Mouse (Mus musculus) limb, embryonic 11.5 days (tissue): ENCODE results near the gene Sox2. TPM values are rescaled to one million over a fixed set of nuclear protein-coding genes. Genes with fewer than 3 reads are reported as not detected.

Experiments
- ATAC-seq: fragments of 200-750 bp; cut with Nextera tagmentation; 2 replicates; pipeline ENCODE4 v1.8.0; 2017; ENCODE audit warnings: low read depth; ENCODE audit not compliant: insufficient number of reproducible peaks, low FRiP score, low TSS enrichment
- DNase-seq: peaks from one replicate; pipeline ENCODE4 v3.0.0-alpha.2; 2015; ENCODE audit warnings: low spot score
- H3K27ac ChIP-seq: fragments of 300-500 bp; sonication (generic); replicated peaks from 2 replicates; pipeline ENCODE4 v1.5.1; 2014; ENCODE audit warnings: low read depth, mild to moderate bottlenecking, low read length
- H3K27me3 ChIP-seq: fragments of 300-500 bp; sonication (generic); 2 replicates; pipeline ENCODE4 v1.6.1; 2014; ENCODE audit warnings: mild to moderate bottlenecking, low read length, mixed read lengths; ENCODE audit not compliant: control insufficient read depth, insufficient read depth
- H3K36me3 ChIP-seq: fragments of 300-500 bp; sonication (generic); 2 replicates; pipeline ENCODE4 v1.6.1; 2014; ENCODE audit warnings: mild to moderate bottlenecking, low read length, moderate library complexity, mixed read lengths; ENCODE audit not compliant: control insufficient read depth, insufficient read depth
- H3K4me1 ChIP-seq: fragments of 300-500 bp; sonication (generic); 2 replicates; pipeline ENCODE4 v1.6.1; 2014; ENCODE audit warnings: low read length, mixed read lengths; ENCODE audit not compliant: control insufficient read depth, insufficient read depth
- H3K4me2 ChIP-seq: fragments of 300-500 bp; sonication (generic); 2 replicates; pipeline ENCODE4 v1.6.1; 2014; ENCODE audit warnings: low read depth, mild to moderate bottlenecking, moderate library complexity; ENCODE audit not compliant: severe bottlenecking
- H3K4me3 ChIP-seq: fragments of 300-500 bp; sonication (generic); 2 replicates; pipeline ENCODE4 v1.5.1; 2014; ENCODE audit warnings: low read depth, low read length
- H3K9ac ChIP-seq: fragments of 300-500 bp; sonication (generic); 2 replicates; pipeline ENCODE4 v1.6.1; 2014; ENCODE audit warnings: mild to moderate bottlenecking, low read length
- H3K9me3 ChIP-seq: fragments of 300-500 bp; sonication (generic); 2 replicates; pipeline ENCODE4 v1.6.1; 2016; ENCODE audit warnings: low read length; ENCODE audit not compliant: control insufficient read depth
- WGBS: fragments of 180-500 bp; shearing (Covaris S2); extraction: QIAGEN DNeasy Blood & Tissue Kit; methylation state at CpG from one replicate; pipeline ENCODE4 v1.1.7; 2014; 5-methylcytosine and 5-hydroxymethylcytosine counted together
- microRNA counts: library from miRNA; unstranded; fragments of <30 nt; microRNA quantifications from one replicate; lab custom pipeline; 2016
- microRNA-seq: library from miRNA; unstranded; fragments of <30 nt; microRNA quantifications from one replicate; pipeline ENCODE4, GENCODE M21; 2016
- polyA plus RNA-seq: library from polyadenylated mRNA; unstranded; fragments of >200 nt; fragmentation: Nextera tagmentation; extraction: Ambion mirVana; gene quantifications from 2 replicates; pipeline ENCODE4 v1.2.1, GENCODE M21; 2014

Sox2 gene
- polyA plus RNA-seq, 1 experiment from 2014 or later = 0.13 TPM

DNA sequence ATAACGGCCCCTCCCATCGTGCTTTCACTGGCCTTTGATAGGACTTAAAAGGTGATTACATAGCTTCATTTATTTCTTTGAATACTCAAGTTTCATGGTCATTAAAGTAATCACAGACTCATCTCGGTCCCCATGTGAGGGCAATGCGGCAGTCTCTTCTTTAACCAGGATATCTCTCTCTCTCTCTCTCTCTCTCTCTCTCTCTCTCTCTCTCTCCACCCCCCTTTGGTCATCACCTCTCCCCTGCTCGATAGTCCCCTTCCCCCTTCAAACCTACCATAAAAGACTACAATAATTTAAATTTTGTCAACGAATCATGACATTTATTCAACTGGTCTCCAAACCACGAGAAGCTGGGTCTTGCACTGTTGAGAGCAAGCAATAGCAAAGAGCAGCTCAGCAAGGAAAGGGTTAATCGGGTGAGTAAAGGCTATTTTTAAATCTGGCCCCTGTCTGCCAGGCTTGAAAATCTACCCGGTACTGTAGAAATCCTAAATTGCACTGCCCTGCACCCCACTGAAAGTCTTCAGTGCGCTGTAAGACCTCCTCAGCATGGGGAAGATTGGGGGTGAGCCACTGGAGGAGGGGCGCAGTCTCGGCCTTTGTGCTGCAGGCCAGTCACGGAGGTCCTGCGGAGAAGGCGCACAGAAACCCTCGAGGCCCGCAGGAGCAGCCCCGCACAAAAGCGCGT lies 41.6 kb downstream of the Sox2 start:
- H3K4me1 ChIP-seq = no peaks in the 10 kb centered on the region
- ATAC-seq = peak; percentile 76
- WGBS = 10% methylated on average over 20 of the region's 20 CpGs

GRCm38 (mm10) chr3:34692394-34692745 lies 42.2 kb downstream of the Sox2 start:
- H3K9me3 ChIP-seq = no peaks in the 10 kb centered on the region
- WGBS = 22% methylated on average over 15 of the region's 15 CpGs
- no peak overlapping the region; the same call in 1 of the 2 replicates for H3K4me3 ChIP-seq
- no peak overlapping the region for H3K27ac ChIP-seq
- H3K4me2 ChIP-seq = peak overlapping the region; percentile 39
- no peaks in the 10 kb centered on the region for H3K27me3 ChIP-seq
- H3K36me3 ChIP-seq = no peaks in the 10 kb centered on the region
- peak; percentile 31; the same call in 1 of the 2 replicates for ATAC-seq
- DNase-seq = no peak
- peak overlapping the region; percentile 59 for H3K9ac ChIP-seq
- H3K4me1 ChIP-seq = no peaks in the 10 kb centered on the region

More for the DNA sequence above, 41.6 kb downstream of the Sox2 start:
- peak; percentile 72 for DNase-seq
- no peak overlapping the region for H3K27ac ChIP-seq
- H3K9me3 ChIP-seq = no peaks in the 10 kb centered on the region
- peak overlapping the region; percentile 39 for H3K4me2 ChIP-seq
- H3K4me3 ChIP-seq = no peak overlapping the region; the same call in 1 of the 2 replicates
- H3K36me3 ChIP-seq = no peaks in the 10 kb centered on the region
- no peaks in the 10 kb centered on the region for H3K27me3 ChIP-seq
- H3K9ac ChIP-seq = peak overlapping the region; percentile 59

MicroRNAs within 50 kb of the gene (microRNA counts, 519-probe panel; counts per million panel counts)
- microRNA mmu-miR-1897-3p (lab: Ali Mortazavi, UCI) = not detected

Small RNAs within 50 kb of the gene (microRNA-seq; reads per million reads assigned to microRNA genes)
- not detected for gene Mir1897
